Mouse (Mus musculus) lung, postnatal 10 days (tissue): Measurements from ENCODE around the gene Fryl.

Experiments used
- DNase-seq: peaks from one replicate; pipeline ENCODE4 v3.0.0; 2021

Fryl gene

DNA sequence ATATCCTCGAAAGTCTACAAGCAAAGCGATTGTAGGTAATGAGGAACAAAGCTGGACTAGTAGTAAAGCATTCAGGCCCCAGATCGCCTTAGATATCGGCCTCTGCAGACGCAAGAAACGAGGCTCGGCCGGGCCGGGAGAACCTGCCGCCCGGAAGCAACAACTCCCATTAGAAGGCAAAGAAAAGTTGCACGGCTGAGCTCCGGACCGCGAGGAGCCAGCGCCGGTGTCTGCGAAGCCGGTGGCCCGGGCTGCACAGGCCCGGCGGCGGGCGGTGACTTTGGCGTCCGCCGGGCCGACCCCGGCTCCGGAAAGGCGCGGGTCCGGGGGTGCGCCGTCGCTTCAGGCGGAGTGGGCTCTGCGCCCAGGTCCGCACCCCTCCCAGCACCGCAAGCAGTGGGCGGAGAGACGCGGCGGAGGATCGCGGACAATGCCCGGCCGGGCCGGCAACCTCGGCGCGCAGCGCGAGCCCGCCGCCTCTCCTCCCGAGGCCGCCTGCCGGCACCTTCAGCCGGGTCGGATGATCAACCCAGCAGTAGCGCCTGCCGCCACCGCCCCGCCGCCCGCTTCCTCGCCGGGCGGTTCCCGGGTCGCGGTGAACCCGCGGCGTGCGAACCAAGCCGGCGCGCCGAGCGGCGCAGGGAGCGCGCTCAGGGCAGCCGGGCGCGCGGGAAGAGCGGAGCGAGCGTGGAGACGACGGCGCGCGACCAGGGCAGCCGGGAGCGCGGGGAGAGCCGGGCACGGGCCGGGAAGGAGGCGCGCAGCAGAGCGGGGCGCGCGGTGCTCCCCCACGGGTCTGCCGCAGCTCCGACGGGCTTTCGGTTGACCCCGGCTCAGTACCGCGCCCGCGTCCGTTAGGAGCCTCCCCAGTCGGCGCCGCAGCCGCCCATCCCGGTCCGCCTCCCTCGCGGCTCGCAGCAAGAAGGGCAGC lies 833 bp downstream of the Fryl start:
- DNase-seq, result peak; percentile 69

DNA sequence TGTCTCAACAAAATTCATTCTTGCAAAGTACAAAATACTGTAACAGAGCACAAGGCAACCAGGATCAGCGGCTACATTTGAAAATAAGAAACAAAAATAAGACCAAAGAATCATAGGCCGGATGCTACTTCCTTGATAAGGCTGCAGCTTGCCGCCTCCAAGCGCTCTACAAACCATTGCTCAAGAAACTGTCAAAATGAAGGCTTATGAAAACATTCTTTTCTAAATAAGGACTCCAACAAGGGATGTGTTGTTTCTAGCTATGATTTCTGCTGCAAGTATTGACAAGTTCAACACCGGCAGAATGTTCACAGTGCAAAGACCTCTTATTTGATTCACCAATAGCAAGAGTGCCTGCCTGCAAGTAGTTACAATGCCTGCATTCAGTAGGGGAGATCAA lies 1.8 kb downstream of the Fryl start:
- no peak for DNase-seq

DNA sequence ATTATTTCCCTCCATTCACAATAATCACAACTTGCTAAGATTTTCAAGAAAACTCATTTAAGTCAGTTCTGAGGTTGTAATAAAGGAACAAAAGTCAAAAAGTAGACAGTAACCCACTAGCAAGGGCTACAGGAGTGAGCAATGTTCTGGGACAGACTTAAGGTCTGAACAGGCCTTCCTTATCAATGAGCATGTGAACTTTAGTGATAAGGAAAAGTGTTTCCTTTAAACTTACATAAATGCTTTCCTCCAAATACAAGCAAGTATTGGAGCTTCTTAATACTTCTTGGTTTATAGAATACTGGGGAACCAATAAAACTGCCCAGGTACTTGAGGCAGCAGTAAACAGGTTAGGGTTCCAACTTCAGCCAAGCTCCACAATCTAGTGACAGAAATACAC lies 3.7 kb downstream of the Fryl start:
- DNase-seq, result no peak

DNA sequence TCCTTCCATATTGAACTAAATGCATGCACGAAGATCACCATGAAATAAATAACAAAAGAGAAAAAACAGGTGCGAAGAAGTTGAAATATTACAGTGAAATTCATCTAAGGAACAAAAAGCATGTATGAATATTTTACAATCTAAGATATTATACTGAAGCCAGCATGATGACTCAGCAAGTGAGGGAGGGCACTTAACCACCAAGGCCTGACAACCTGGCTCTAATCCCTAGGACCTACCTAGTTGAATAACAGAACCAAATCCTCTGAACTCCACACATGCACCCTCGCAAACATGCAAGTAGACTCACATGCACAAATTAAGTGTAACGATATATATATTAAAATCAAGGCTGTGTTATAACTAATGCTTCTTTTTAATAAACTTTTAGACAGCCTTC lies 7.1 kb downstream of the Fryl start:
- no peak for DNase-seq

DNA sequence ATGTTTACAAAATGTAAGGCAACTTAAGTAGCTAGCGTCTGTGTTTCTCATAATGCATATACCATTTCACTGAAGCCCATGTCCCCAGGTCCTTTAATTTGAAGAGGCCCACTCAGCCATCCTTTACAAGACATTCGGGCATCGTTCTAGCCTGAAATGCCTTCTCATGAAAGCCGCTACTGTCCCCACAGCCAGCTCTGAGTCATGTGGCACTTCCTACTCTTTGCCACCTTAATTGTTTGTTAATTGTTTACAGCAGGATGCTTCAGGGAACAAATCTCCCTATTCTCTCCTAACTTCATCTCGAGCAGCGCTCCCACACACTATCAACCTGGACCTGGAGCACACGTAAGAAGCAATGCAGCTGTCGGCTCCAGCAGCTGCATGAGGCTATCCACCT lies 8.2 kb downstream of the Fryl start:
- no peak for DNase-seq

DNA sequence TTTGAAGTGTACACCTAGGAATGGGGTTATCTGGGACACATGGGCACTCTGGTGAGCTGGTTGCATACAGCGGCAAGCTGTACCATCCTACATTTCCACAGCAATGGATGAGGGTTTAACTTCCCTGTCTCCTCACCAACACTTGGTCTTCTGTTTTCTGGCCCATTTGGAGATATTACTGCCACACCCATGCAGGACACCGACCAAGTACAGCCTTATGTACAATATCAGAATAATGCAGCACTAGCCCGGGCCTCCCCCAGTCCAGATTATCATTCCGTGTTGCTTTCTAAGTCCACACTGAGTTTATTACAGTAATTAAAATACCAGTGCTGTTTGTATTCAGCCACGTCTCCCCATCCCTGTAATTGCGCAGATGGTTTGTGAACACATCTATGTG lies 10.0 kb downstream of the Fryl start:
- no peak for DNase-seq

DNA sequence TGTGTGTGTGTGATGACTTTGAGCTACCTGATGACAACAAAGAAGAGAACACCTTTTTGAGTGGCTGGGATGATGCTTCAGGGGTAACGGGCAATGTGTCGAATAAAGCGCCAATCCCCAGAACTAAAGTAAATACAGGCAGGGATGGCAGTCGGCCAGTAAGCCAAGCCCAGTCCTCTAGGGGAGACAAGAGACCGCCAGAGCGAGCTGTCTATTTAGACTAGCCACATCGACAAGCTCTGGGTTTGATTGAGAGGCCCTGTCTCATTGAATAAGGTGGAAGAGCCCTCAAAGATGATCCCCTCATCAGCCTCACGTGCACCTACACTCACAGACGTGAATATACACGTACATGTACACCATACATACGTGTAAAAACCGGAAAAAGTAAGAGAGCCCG lies 12.0 kb downstream of the Fryl start:
- peak; percentile 79 for DNase-seq

DNA sequence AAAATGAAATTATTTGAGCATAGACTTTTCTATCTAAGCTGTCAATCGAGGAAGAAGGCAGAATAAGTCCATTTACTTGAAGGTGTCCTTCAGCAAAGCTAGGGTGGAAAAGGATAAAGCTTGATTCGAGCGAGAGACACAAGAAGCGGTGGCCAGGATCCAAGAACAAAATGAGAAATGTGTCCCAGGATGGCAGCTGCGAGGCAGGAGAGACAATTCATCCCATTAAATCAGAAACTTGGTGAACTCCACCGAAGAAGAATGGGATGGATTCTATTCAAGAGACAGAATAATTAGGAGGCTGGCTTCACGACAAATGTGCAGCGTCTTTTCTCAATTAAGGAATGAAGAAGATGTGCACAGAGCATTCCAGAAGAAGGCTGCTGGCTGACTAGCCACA lies 14.5 kb downstream of the Fryl start:
- DNase-seq, result no peak

DNA sequence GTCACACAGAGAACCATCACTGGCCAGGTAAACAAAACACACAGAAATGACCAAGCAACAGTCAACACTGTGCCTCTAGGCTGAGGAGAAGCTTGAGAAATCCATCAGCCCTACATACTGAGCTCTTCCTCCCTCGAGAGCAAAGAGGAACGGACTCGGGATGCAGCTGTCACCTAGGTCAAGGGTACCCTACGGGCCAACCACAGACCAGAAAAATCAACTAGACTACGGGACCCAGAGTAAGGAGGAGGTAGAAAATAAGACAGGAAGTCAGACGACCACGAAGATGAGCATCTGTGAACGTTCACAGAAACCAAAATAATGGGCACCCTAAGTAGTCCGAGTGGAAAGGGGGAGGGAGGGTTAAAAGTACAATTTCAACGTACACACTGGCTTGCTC lies 15.1 kb downstream of the Fryl start:
- no peak for DNase-seq

DNA sequence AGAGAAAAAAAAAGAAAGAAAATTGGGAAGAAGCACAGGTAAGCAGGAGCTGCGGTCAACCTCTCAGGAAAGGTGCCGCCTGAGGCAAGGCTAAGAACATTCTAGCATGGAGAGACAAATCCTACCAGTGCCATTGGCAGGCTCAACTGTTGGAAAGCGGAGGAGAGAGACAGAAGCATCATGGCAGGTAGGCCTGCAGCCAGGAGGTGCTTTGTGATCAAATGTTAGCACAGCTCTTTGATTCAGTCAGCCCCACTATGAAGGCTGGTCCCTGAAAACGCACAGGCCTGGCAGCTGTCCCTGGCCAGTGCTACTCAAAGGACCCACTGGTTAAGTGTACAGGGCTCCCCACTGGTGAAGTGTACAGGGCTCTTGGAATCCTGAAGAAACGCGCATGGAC lies 16.0 kb downstream of the Fryl start:
- DNase-seq, result no peak

DNA sequence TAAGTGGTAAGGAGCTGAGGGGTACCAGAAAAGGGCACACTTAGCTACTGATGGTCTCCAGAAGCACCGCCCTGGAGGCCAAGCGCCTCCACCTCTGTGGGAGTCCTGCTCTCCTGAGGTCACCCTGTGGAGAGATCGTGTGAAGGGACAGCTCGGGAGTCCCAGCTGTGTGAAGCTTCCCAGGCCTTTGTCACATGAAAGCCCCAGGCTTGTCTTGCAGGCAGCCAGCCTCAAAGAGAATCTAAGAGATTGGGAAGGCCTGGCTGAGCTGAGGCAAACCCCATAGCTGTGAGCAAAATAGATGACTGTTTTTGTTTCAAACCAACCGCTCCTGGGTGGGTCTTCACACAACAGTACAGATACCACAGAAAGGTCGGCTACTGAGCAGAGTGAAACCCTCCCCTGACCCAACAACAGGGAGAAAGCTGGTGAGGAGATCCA lies 19.5 kb downstream of the Fryl start:
- no peak for DNase-seq

DNA sequence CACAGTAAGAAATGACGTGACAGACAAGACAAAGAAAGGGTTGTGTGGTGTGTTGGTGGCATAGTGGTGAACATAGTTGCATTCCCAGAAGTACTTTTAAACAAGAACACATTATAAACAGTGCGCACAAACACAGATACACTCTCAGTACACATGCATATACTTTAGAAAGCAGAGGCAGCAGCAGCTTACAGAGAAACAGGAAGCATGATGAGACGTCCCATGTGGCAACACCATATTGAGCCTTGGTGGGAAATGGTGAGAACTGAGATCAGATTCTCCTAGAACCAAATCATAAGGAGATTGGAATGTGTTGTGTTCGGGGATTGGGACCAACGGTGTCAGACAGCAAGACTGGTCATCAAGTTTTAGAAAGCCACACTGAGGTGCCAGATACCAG lies 21.2 kb downstream of the Fryl start:
- DNase-seq, result no peak

DNA sequence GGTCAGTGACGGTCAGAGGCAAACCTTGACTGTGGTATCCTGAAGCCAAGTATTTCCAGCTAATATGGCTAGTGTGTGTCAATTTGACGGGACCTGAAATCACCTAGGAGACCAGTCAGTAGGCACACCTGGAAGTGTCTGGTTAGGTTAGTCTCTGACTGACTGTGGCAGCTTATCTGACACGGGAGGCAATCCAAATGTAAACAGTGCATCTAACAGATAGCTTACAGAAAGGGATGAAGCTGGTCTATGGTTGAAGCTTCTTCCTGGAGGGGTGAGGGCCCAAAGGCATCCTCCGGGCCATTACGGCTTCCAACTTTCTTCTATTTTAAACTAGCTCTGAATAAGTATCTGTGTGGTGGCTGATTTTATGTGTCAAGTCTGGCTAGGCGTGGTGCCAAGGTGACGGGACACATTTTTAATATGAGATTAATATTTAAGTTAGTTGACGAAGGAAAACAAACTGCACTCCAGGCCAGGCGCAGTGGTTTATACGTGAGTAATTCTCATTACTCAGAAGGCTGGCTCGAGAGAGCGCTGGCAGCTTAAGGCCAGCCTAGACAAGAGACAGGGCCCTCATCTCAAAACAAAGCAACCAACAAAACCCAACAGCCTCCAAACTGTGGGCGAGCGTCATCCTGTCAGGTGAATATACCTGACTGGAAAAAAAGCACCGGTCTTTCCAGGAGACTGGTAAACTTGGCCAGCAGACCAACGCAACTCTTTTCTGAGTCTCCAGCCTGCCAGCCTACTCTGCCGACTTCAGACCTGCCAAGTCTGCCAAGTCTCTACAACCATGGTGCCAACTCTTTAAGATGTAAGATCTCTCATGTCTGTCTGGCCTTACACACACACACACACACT lies 23.2 kb downstream of the Fryl start:
- peak; percentile 25 for DNase-seq

DNA sequence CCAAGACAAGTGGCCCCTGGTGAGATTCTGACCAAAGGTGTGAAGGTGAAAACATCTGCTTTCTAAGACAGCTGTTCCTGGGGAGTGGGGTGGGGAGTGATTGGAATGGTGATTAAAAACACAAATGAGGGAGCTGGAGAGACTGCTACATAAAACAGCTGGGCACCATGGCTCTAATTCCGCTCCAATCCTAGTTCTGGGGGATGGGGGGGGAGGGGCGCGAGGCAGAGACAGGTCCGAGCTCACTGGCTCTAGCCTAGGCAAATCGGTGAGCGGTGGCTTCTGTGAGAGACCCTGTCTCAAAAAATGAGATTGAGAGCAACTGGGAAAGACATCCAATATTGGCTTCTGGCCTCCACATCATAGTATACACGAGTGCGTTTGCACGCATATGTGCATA lies 24.2 kb downstream of the Fryl start:
- no peak for DNase-seq

DNA sequence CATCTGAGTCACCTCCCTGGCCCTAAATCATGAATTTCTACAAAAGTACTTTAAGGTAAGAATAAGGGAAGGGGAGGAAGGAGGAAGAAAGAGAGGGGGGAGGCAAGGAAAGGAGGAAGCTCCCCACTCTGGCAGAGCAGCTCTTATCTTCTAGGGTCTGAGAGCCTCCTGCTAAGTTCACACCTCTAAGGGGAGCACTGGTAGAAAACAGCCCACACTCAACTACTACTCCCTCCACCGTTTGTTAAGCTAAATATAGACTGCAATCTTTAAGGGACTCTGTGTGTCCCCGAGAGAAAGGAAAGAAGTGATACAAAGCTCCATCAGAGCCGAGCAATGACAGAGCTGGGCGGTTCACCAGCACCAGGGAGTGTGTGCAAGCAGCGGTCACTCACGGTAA lies 24.6 kb downstream of the Fryl start:
- no peak for DNase-seq

DNA sequence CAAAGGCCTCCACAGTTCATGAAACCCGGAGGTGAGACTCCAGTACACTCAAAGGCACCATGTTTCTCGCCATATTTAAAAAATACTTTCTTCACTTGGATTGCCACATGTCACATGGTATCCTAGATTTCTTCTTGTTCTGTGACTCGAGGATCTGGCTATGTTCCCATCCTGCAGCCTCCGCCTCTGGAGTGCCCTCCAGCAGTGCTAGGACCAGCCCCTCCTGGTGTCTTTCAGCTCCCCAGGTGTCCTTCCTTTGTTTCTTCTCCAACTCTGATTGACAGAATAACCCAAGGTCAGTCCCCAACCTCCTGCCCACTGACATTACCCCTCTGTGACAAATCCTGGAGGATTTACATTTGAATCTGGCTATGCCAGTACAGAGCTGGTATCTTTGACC lies 26.2 kb downstream of the Fryl start:
- no peak for DNase-seq

DNA sequence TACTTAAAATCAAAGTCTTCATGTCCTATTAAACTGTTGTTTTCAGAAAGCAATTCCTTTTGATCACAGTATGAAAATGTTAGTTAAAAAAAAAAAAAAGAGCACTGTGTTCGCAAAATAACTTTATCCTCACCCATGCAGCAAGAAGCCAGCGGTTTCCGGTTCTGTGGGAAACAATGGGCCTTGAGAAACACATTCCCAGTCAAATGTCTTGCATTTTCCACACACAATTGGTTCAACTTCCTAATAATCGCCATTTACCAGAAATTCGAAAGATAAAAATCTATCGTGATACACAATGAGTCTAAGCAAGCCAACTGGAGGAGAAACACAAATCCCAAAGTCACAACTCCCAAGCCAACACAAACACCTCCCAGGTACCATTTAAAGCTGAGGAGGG lies 27.0 kb downstream of the Fryl start:
- DNase-seq, result peak; percentile 29

DNA sequence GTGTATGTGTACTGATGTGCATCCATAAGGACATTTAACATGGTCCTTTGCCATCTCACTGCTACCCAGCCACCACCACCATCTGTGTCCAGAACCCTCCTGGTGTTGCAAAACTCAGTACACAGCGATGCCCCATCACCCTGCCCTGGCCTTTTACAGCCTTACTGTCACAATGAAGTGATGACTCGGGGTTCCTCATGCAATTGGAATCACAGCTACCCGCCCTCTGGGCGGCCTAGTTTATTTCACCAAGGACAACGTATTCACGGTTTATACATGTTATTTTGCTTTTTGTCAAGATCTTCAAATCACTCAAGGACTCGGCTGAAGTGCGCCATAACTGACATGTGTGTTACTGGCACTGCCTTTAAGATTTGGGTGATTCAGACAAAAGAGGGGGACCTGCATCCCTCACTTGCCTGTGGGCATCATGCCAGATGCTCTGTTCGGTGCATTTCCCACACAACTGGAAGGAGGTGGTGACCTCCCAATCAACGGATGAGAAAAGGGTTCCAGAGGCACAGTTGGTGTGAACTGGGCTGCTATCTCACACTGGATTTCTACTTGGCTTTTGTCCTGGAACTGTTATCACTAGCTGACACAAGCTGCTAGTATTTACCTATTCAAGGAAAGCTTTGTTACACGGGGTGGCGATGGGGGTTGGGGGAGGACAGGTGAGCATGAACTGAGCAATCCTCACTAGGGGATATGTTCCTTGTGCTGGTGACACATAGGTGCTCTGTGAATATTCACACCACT lies 27.9 kb downstream of the Fryl start:
- DNase-seq, result no peak

DNA sequence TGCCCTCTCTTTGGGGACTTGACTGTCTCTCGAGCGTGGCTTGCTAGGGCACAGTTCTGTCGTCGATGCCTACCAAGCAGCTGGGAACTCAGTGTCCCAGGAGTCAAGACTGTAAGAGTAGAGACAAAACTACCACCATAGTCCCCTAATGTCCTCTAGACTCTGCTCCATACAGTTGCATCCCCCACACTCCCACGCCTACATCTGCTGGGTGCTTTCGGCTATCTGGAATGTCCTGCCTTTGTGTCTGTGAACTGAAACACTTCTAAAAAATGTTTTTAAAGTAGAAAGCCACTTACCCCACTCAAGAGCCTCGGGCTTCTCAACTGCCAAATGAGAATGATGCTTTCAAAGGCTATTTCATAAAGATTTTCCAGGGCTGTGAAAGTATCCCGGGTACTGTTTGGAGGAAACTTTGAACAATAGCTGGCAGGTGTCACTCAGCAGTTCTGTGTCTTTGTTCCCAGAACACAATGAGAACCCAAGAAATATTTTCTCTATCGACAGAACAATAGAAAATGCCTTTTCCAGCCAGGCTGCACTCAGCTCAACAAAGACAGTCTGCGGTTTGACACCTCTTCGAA lies 28.8 kb downstream of the Fryl start:
- DNase-seq, result no peak

DNA sequence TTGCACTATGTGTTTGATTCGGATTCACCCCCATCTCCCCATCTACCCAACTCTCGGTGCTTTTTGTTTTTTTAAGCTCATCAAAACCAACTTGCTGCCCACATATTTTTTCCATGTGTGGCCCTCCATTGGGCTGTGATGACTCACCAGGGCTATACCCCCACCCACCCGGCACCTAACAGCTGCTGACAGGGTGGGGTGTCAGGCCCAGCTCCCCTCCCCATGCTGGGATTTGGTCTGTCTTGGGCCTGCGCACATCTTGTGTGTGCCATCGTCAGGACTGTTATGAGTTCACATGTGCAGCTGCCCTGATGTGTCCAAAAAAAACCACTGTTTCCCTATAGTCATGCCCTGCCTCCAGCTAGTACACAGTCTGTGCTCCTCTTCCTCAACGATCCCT lies 33.4 kb downstream of the Fryl start:
- DNase-seq, result no peak

DNA sequence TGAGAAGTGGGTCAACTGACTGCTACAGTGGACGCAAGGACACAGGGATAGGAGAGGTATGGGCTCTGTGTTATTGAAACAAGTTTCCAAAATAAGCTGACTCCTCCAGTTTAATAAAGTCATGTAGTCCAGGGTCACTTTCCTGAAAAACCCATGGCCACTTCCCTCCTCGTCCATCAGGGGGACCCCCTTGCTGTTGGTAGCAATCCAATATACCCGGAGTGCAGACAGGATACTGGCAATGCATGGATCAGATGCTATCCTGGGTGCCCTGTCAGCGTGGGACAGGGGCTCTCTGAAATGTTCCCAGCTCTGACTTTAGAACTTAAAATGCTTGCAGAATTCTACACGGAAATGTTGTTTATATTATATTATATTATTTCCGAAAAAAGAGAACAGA lies 34.0 kb downstream of the Fryl start:
- peak; percentile 58 for DNase-seq

DNA sequence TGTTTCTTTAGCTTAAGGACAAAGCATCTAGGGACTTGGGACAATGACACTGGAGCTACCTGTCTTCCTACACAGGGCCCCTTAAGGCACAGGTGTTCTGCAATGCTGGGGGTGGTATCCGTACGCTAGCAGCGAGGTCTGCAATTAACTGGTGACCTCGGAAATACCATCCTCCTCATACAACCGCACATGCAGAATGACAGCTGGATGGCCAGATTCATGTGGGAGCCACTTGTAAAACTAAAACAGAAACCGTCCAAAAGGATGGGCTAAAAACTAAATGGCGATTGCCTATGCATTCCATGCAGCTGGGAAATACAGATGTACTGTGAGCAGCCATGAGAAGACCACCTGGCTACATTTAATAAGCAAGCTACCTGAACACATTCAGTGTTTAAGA lies 34.6 kb downstream of the Fryl start:
- DNase-seq, result no peak

DNA sequence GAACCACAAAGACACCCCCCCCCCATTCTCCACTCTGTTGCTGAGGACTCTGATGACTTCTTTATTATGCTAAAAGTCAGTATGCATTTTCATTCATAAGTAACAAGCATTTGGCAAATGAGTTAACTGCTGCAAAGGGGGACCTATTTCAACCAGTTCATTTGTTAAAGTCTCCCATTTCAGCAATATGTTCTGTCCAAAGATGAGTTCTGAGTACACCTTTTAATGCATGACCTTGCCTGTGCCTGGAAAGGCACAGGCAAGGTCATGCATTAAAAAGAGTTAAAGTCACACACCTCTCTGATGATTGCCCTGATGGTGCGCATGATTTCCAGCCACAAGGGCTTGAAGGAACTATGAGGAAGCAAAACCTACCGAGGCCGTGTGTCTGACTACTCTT lies 36.7 kb downstream of the Fryl start:
- no peak for DNase-seq
